Mouse (Mus musculus) gastrocnemius, postnatal 10 days (tissue): Measurements from ENCODE around the gene Fchsd2. TPM values are rescaled to one million over a fixed set of nuclear protein-coding genes. Genes with fewer than 3 reads are reported as not detected.

ENCODE experiments used
- DNase-seq: peaks from one replicate; pipeline ENCODE4 v3.0.0; 2021; ENCODE audit warnings: mixed read lengths
- total RNA-seq, 2 experiments: library from RNA; stranded (reverse); gene quantifications; 2 replicates each; pipeline ENCODE4 v1.2.3; 2021

Fchsd2 gene
- total RNA-seq, 2 experiments from 2014 or later, result 13.6 to 18.6 TPM

DNA sequence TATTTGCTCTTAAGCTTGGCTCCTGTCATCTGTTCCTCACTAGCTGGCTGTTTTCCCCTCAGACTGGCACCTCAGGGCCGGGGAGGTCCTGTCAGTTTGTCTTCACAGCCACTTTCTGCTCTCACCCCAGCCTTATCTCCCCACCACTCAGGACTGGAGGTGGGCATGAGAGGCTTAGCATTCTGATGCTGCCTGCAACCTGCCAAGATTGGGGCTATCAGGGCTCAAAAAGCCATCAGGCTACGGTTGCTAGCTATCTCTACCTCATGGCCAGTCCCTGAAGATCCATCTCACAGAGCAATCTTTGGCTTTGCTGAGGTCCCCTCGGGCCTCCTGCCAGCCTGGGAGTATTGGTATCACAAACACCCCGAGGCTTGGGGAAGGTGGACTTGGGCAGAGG lies 226.2 kb downstream of the Fchsd2 start:
- DNase-seq, result no peak

DNA sequence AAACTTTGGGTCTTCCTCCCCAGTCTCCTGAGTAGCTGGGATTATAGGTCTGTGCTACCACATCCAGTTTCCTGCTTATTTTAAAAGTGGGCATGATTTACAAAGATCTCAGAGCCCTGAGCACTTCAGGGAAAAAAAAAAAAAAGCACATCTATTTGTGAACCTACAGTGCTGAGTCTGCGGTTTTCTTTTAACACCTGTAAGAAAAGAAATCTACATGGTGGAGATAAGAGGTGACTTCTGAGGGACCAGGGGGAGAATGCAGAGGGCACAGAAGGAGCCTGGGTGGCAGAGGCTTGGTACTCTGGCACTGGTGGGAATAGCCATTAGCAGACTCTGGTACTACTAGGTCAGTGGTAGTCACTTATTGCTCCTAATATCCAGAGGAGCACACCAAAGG lies 227.1 kb downstream of the Fchsd2 start:
- no peak for DNase-seq

DNA sequence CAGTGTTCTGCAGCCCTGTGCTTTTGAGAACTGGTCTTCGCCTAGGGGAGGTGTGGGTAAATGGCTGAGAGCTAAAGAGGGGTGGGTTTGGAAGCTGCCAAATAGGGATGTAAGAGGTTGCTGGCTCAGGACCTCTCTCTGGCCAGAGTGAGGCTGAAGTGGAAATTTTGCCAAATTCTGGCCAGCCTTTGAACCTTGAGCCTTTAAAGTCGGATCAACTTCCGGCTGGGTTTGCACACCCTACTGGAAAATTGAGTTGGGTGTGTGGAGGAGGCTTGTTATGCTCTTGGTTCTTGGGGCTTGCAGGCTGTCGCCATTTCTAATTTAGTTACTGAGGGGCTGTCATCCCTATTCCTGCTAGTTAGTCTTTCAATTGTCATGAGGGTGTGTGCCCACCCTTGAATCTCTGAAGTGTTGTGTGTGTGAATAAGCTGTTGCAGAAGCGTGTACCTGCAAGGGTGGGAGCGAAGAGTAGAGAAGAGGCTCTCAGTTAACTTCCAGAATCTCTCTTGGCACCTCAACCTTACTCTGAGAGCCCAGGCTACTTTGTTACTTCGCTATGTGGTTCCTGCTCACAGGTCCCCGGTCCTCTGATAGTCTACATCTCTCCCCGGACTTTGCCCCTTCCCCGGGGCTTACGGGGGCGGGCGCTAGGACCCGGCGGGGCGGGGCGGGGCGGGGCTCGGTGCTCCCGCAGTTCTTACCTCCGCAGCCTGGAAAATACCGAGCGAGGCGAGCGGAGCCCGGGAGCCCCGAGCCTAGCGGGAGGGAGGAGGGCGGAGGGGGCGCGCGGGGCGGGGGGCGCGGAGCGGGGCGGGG lies 227.9 kb downstream of the Fchsd2 start:
- DNase-seq, result peak; percentile 33

DNA sequence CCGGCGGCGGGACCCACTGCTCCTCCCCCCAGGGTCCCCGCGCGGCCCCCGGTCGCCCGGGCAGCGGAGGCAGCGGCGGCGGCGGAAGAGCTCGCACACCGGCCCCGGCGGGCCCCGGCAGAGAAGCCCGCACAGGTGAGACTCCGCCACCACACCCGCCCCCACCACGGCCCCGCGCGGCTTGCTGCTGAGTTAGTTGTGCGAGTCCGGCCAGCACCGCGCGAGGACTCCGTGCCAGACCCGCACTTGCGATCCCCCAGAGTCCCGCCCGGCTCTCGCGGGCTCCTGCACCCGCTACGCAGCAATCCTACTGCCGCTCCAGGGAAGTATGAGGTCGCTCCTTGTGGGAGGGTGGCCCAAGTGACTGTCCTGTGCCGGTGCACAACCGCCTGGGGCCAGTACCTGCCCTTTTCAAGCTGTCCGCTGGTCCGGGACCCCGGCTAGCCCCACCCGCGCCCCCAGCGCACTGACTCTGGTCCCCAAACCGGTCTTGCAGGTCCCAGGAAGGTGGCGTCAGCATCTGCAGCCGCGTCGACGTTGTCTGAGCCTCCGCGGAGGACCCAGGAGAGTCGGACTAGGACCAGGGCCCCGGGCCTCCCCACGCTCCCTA lies 228.7 kb downstream of the Fchsd2 start:
- DNase-seq, result peak; percentile 29

DNA sequence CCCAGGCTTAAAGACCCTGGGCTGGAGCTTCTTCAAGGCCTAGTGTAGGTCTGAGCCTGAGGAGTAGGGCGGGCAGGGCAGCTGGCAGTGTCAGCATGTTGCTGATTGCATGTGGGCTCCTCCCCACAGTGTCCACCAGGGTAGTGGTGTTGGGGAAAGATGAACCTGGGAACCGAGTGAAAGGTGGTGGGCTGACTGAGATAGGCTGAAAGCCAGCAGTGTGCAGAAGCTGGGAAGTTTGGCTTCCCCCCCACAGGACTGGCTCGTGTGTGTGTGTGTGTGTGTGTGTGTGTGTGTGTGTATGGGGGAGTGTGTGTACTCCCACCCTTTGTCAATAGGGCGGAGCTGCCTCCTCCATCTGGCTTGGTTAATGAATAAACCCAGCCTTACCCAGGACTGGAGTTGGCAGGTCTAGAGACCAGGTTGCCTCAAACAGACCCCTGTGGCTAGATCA lies 230.5 kb downstream of the Fchsd2 start:
- no peak for DNase-seq

DNA sequence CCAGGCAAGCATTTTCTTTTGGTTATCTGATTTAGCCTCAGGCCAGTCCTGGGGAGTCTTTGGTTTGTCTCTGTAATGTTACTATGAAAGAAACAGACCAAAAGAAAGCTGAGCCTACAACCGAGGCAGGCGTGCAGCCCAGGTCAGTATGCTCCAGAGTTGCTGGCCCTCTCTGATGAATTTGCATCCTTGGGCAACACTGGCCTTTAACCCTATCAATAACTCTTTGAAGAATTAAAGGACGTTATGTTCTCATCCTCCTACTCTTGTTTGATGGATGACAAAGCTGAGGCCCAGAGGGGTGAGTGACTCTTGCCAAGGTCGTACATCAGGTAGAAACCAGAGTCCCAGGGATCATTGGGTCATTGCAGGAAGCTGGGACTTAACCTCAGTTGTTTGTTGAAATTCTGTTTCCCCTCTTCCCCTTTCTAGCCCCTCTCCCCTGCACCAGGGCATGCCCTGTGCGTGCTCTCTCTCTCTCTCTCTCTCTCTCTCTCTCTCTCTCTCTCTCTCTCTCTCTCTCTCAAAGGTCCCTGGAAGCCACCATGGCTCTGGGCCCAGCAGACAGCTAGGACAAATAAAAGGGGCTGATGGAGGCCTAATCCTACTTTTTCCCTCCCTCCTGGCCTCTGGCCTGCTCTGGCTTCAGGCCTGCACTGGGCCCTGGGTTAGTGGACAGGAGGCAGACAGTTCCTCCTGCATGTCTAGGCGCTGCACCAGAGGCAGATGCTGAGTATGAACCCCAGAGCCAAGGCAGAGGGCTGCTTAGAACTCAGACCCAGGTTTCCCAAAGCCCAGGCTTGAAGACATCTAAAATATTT lies 231.7 kb downstream of the Fchsd2 start:
- DNase-seq, result no peak

DNA sequence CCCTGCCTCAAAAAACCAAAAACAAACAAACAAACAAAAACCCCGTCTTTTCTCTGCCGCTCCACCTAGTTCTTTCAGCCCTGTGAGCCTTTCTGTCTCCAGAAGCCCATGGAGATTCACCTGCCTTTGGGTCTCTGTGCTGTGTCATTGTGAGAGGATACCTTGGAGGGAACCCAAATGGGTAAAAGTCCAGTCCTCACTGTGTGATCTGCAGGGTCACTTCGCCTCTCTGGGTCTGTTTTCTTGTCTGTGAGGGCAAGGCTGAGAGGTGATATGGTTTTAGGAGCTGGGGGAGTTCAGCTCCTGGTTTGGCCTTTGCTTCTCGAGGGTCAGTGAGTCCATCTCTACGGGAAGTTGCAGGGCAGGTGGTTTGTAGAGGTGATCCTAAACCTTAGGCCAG lies 233.3 kb downstream of the Fchsd2 start:
- no peak for DNase-seq

DNA sequence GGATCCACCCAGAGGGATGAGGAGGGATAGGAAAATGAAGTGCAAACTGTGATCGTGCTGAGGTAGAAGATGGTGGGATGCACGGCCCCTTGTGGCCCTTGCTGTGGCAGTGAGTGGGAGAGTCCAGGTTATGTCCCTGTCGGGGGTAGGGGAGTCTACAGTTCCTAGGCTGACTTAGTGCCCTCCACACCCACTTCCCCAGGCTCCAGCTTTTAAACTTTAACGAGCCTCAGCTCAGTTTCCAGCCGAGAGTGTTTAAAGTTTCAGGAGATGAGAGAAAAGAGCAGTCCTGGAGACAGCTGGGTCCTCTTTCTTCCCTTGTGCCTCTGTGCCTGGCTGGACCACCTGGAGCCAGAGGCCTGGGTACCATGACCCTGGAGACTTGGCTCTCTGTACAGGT lies 234.6 kb downstream of the Fchsd2 start:
- no peak for DNase-seq

DNA sequence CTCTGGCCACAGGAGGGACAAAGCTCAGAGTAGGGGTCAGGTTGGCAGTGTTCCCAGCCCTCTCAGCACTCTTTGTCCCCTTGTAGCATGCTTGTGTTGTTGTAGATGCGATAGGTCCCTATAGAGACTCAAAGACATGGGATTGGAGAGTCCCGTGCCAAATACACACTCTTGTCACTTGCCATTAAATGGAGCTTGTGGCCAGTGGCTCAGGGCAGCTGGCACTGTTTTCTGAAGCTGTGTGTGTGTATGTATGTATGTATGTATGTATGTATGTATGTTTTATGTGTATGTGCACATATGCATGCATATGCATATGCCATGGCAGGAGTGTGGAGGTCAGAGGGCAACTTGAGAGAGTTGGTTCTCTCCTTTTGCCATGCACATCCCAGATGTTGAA lies 235.1 kb downstream of the Fchsd2 start:
- no peak for DNase-seq

DNA sequence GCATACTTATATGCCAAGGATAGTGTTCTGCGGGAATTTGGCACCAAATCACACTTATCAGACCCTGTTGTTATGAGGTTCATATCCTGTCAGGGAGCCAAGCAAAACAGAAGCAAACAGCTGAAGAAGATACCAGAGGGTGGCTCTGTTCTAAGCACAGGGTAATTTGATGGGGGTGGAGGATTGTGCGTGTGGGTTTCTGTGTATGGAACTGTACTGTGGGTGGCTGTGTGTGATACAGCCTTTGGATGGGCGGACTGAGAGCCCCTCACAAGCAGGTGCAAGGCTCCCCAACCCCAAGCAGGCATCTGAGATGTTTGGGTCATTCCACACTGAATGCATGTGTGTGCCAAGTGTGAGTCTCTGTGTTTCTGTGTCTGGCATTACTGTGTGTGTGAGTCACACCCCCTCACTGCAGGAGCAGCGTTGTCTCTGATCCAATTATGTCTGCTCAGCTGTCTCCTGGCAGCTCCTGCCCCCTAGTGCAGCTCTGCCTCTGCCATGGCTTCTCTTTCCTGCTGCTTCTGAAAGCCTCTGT lies 236.0 kb downstream of the Fchsd2 start:
- no peak for DNase-seq

DNA sequence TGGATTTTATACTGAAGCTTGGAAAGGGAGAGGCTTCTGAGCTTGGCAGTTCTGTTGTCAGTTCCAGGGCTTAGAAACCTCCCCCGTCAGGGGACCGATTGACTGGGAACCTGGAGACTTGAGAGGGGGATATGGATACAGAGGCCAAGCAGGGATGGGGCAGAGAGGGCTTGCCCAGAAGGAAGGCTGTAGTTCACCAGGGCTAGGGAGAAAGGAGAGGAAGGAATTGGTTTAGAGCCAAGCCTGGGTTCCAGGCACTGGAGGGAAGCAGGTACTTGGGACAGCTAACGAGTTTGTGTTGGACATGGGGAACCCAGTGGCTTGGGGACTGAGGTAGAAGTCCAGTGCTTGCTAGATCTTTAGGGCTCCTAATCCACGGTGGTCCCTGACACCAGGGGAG lies 236.9 kb downstream of the Fchsd2 start:
- DNase-seq, result no peak

DNA sequence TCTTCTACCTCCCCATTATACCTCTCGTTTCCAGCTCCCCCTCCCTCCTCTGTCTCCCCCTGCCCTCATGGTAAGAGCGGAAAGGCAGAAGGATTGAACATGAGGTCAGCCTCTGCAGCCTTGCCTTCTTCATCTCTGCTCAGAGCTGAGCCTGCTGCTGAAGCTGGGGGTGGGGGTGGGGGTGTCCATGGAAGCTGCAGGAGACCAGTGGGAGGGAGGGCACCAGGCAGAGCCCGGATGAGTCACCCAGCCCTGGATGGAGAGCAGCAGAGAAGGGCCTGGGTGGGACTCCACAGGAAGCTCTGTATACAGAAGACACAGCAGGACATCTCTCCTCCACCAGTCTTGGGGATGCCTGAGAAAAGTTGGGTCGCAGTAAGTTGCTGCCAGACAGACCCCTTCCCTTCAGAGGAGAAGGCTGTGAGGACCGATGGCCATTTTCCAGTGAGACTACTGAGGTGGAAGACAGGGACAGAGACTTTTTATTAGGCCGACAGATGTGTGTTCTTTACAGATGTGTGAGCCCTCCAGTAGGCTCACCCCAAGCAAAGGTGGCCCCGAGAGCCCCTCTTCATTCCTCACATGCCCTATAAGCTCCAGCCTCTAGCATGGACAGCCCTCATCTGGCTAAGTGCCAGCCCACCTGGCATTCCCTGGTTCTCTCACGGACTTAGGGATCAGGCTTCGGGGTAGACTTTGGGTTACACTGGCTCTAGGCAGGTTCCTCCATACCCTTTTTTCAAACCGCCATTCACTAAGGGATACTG lies 237.6 kb downstream of the Fchsd2 start:
- no peak for DNase-seq

DNA sequence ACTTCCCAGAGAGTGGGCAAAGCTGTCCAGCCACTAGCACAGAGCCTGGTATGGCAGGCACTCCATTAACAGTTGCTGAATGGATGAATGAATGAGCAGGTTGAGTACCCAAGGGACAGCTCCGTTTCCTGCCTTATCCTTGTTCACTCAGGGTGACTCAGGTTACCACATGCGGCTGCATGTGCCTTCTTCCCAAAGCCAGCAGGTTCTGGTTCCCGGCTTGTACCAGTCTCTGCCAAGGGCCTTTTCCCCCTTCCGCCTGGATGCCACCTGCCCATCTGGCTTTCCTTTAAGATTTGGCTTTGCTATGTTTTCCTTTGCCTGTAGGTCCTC lies 238.1 kb downstream of the Fchsd2 start:
- no peak for DNase-seq

DNA sequence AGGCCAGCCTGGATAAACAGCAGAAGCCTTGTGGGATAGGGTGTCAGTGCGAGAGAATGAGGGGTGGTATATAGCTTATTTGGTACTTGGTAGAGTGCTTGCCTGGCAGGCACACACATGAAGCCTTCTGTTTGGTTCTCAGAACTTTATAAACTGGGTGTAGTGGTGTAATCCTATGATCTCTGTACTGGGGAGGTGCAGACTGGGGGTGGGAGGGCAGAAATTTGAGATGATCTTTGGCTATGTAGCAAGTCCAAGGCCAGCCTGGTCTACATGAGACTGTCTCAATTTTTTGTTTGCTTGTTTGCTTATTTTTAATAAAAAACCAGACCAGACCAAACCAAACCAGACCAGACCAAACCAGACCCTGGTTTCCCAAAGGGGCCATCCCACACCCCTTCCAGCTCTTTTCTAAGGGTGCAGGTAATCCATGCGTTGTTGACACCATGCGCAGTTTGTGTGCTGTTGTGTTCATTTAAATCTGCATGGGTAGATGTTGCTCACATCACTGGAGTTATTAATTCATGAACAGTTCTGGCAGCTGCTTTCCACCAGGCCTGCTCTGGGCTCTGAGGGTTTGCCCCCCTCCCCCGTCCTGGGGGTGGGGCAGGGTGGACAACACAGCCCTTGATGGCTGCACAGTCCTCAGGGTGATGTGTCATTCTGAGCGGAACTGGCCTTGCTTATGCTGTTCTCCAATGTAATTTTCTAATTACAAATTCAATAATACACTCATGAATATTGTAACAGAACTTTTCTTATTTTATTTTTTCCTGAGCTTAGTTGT lies 239.6 kb downstream of the Fchsd2 start:
- no peak for DNase-seq

Other genes starting within 250 kb of the Fchsd2 start
- 10 to 100 TPM; 14.8 to 19.3 TPM for gene Relt, start 229.4 kb upstream of the Fchsd2 start, total RNA-seq
- gene Arhgef17, start 160.8 kb upstream of the Fchsd2 start, total RNA-seq, result 10 to 100 TPM; 29.6 to 35.5 TPM
- gene P2ry6, start 118.2 kb upstream of the Fchsd2 start, total RNA-seq, result 1 to 10 TPM; 2.3 to 4.0 TPM
- gene P2ry2, start 80.0 kb upstream of the Fchsd2 start, total RNA-seq, result 10 to 100 TPM; 56.5 to 57.9 TPM
- gene Atg16l2, start 209.4 kb downstream of the Fchsd2 start, total RNA-seq, result 10 to 100 TPM in 1 of 2 experiments, 1 to 10 TPM in 1; 5.4 to 10.0 TPM
- gene Stard10, start 224.2 kb downstream of the Fchsd2 start, total RNA-seq, result 10 to 100 TPM; 16.0 to 16.3 TPM